Mouse (Mus musculus) thymus, adult 2 months (tissue): ENCODE results near the gene Col4a2. TPM values are rescaled to one million over a fixed set of nuclear protein-coding genes. Genes with fewer than 3 reads are reported as not detected.

Experiments used
- DNase-seq: peaks from one replicate; pipeline ENCODE4 v3.0.0; 2021
- H3K27ac ChIP-seq: fragments of 200-500 bp; 2 replicates; pipeline ENCODE4 v1.5.1; 2012; ENCODE audit warnings: low read length, control low read depth; ENCODE audit not compliant: control insufficient read depth, insufficient read depth
- H3K27me3 ChIP-seq: fragments of 200-500 bp; 2 replicates; pipeline ENCODE4 v1.6.1; 2012; ENCODE audit warnings: mild to moderate bottlenecking, low read length, moderate library complexity, mixed read lengths; ENCODE audit not compliant: control insufficient read depth, insufficient read depth
- H3K36me3 ChIP-seq: fragments of 200-500 bp; 2 replicates; pipeline ENCODE4 v1.6.1; 2012; ENCODE audit warnings: mild to moderate bottlenecking, low read length, moderate library complexity; ENCODE audit not compliant: control insufficient read depth, insufficient read depth
- H3K4me1 ChIP-seq: fragments of 200-500 bp; replicated peaks from 2 replicates; pipeline ENCODE4 v1.6.1; 2012; ENCODE audit warnings: low read length; ENCODE audit not compliant: control insufficient read depth, insufficient read depth
- H3K4me3 ChIP-seq: fragments of 200-500 bp; 2 replicates; pipeline ENCODE4 v1.5.1; 2012; ENCODE audit warnings: mild to moderate bottlenecking, low read length, control low read depth, moderate library complexity; ENCODE audit not compliant: control insufficient read depth, insufficient read depth
- CTCF ChIP-seq: fragments of 200-500 bp; IDR thresholded peaks from 2 replicates; pipeline ENCODE4 v1.5.1; 2012; ENCODE audit warnings: mild to moderate bottlenecking, control low read depth, low read length, moderate library complexity, borderline replicate concordance; ENCODE audit not compliant: control insufficient read depth, poor library complexity, insufficient read depth; ENCODE audit errors: extremely low read depth
- POLR2A ChIP-seq: fragments of 200-500 bp; IDR thresholded peaks from 2 replicates; pipeline ENCODE4 v1.6.1; 2012; ENCODE audit warnings: mild to moderate bottlenecking, low read length, control low read depth, moderate library complexity; ENCODE audit not compliant: control insufficient read depth, poor library complexity, insufficient read depth; ENCODE audit errors: extremely low read depth
- WGBS: fragments of 180-500 bp; shearing (Covaris S2); methylation state at CpG from one replicate; pipeline ENCODE4 v1.1.7; 2018; 5-methylcytosine and 5-hydroxymethylcytosine counted together
- polyA plus RNA-seq: library from polyadenylated mRNA; depleted of rRNA; stranded (reverse); fragments of >200 nt; gene quantifications from 2 replicates; pipeline ENCODE4 v1.2.3, GENCODE M21; 2012

Col4a2 gene
- polyA plus RNA-seq, 1 experiment = 25.7 TPM

GRCm38 (mm10) chr8:11361546-11362277, 49.1 kb downstream of the Col4a2 start:
- Histone ChIP-seq H3K27ac (no peak overlapping the region), H3K4me3 (no peak overlapping the region), H3K36me3 (no peaks in the 10 kb centered on the region), H3K4me1 (no peaks in the 10 kb centered on the region), H3K27me3 (no peaks in the 10 kb centered on the region)
- DNase-seq = no peak
- TF ChIP-seq CTCF (no peak), POLR2A (no peak)
- WGBS = 89% methylated on average over 9 of the region's 9 CpGs

GRCm38 (mm10) chr8:11362278-11363214, 49.9 kb downstream of the Col4a2 start:
- Histone ChIP-seq H3K36me3 (no peaks in the 10 kb centered on the region), H3K4me1 (no peaks in the 10 kb centered on the region), H3K4me3 (no peak overlapping the region), H3K27me3 (no peaks in the 10 kb centered on the region), H3K27ac (no peak overlapping the region)
- 90% methylated on average over 17 of the region's 17 CpGs for WGBS
- DNase-seq = no peak
- TF ChIP-seq CTCF (no peak), POLR2A (no peak)

GRCm38 (mm10) chr8:11363340-11364126, 50.9 kb downstream of the Col4a2 start:
- Histone ChIP-seq H3K4me3 (no peak overlapping the region), H3K27me3 (no peaks in the 10 kb centered on the region), H3K36me3 (no peaks in the 10 kb centered on the region), H3K4me1 (no peaks in the 10 kb centered on the region), H3K27ac (no peak overlapping the region)
- DNase-seq = no peak
- WGBS = 93% methylated on average over 13 of the region's 13 CpGs
- TF ChIP-seq CTCF = no peak
- TF ChIP-seq POLR2A = no peak

GRCm38 (mm10) chr8:11366251-11366650, 53.6 kb downstream of the Col4a2 start:
- Histone ChIP-seq H3K36me3 (no peaks in the 10 kb centered on the region), H3K27ac (no peak overlapping the region), H3K4me1 (no peaks in the 10 kb centered on the region), H3K4me3 (no peak overlapping the region), H3K27me3 (no peaks in the 10 kb centered on the region)
- TF ChIP-seq CTCF (no peak), POLR2A (no peak)
- DNase-seq = no peak
- WGBS = 85% methylated on average over 5 of the region's 5 CpGs

GRCm38 (mm10) chr8:11366741-11367140, 54.1 kb downstream of the Col4a2 start:
- no peak for TF ChIP-seq POLR2A
- no peak for TF ChIP-seq CTCF
- no peak overlapping the region for H3K4me3 ChIP-seq
- H3K27me3 ChIP-seq = no peaks in the 10 kb centered on the region
- DNase-seq = no peak
- H3K36me3 ChIP-seq = no peaks in the 10 kb centered on the region
- H3K27ac ChIP-seq = no peak overlapping the region
- WGBS = 93% methylated on average over 4 of the region's 4 CpGs
- no peaks in the 10 kb centered on the region for H3K4me1 ChIP-seq

GRCm38 (mm10) chr8:11367670-11368069, 55.1 kb downstream of the Col4a2 start:
- no peak overlapping the region for H3K27ac ChIP-seq
- no peaks in the 10 kb centered on the region for H3K27me3 ChIP-seq
- 77% methylated on average over 5 of the region's 5 CpGs for WGBS
- no peaks in the 10 kb centered on the region for H3K4me1 ChIP-seq
- no peaks in the 10 kb centered on the region for H3K36me3 ChIP-seq
- no peak for DNase-seq
- no peak overlapping the region for H3K4me3 ChIP-seq
- TF ChIP-seq POLR2A (no peak), CTCF (no peak)
